Mouse (Mus musculus) layer of hippocampus, adult 18-20 months (tissue): Measurements from ENCODE around the gene Zfp704. TPM values are rescaled to one million over a fixed set of nuclear protein-coding genes. Genes with fewer than 3 reads are reported as not detected.

Source experiments
- DNase-seq, 2 experiments: peaks; one replicate each; pipeline ENCODE4 v3.0.0; 2022; ENCODE audit warnings: low spot score in 2 of 2
- total RNA-seq, 2 experiments: library from RNA; stranded (reverse); gene quantifications; 2 replicates each; pipeline ENCODE4 v1.2.3; 2021

The Zfp704 gene
- total RNA-seq, 2 experiments from 2014 or later: 29.1 to 29.3 TPM

DNA sequence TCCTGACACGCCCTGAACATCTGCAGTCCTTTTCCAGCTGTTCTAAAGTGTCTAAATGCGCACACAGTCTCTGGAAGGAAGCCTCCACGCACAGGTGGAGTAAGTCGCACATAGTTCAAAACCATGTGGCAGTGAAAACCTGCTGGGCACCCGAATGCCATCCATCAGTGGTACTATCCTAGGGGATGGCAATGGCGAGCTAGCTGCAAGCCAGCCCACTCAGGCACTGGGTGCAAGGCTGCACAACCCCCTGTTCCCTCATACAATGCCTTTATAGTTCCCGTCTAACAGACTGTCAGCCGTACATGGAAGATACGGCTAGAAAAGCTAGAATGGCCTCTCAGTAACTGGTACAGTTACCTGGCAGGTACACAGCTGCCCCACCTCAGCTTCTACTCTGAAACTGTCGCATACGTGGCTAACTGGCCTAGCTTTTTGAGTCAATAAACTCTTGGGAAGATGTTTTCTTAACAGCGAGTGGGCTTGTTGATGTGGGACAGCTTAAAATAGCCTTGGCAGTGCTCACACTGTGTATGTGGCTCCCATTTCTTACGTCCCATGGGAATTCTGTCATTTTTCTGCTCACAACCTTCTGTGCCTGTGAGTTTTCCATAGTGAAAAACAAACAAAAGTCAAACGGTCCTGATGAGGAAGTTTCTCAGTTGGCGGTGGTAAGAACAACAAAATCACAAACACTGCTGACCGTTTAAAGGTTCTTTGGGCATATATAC, 176.9 kb downstream of the Zfp704 start:
- DNase-seq: no peak

DNA sequence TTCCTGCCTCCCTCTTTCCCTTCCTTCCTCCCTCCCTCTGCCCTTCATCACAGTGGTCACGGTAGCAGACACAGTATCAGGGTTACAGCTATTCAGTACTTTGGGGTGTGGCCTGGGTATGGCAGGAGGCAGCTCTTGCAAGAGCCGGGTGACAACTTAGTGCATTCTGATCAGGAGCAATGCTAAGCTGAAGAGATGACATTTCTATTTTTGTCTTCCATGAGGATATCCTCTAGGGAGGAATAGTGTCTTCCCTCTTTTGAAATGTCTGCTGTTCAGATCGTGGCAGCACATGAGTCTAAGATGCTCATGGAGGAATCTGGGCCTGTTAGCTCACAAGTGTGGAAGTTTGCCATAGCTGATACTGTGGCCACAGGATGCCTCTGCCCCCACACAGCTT, 177.7 kb downstream of the Zfp704 start:
- no peak for DNase-seq

GRCm38 (mm10) chr3:9429946-9430345, 179.9 kb downstream of the Zfp704 start:
- DNase-seq: no peak

DNA sequence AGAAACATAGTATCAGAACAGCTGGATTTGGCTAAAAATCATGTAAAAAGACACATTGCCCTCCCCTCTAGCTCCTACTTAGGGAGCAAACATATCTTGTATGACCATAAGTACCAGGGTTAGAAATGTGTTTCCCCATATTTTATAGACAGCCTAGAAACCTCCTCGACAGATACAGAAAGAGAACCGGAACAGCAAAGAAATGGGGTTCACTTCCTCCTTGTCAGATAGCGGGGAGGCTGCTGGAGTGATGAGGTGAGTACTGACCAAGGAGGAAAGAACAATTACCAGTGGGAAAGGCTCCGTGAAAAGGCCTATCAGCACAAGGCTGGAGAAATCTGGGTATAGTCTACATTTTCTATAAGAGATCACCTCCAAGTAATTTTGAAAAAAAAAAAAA, 182.1 kb downstream of the Zfp704 start:
- DNase-seq: no peak

GRCm38 (mm10) chr3:9425661-9426060, 184.2 kb downstream of the Zfp704 start:
- no peak for DNase-seq

DNA sequence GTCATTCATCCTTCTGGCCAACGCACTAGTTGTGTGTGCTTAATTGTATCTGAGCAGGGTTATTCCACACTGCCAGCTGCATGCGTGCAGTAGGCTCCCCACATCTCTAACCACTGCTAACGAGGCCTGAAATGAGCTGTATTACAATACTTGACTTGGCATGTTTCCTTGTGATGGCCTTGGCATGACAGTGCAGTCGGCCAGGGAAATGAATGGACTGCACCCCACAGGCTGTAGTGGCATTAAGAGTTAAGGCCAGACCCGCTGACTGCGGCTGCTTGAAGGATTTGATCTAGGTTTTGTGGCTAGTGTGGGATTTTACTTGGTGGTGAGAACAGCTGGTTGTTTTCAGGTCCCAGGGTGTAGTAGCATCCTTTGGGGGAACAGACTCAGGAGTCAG, 185.2 kb downstream of the Zfp704 start:
- DNase-seq: no peak

GRCm38 (mm10) chr3:9423669-9424068, 186.2 kb downstream of the Zfp704 start:
- peak in 1 of 2 experiments; percentile 16 for DNase-seq

GRCm38 (mm10) chr3:9408896-9409295, 201.0 kb downstream of the Zfp704 start:
- DNase-seq: no peak

GRCm38 (mm10) chr3:9407801-9408200, 202.1 kb downstream of the Zfp704 start:
- DNase-seq: no peak

GRCm38 (mm10) chr3:9407119-9407546, 202.8 kb downstream of the Zfp704 start:
- peak; percentile 16 to 53 for DNase-seq

DNA sequence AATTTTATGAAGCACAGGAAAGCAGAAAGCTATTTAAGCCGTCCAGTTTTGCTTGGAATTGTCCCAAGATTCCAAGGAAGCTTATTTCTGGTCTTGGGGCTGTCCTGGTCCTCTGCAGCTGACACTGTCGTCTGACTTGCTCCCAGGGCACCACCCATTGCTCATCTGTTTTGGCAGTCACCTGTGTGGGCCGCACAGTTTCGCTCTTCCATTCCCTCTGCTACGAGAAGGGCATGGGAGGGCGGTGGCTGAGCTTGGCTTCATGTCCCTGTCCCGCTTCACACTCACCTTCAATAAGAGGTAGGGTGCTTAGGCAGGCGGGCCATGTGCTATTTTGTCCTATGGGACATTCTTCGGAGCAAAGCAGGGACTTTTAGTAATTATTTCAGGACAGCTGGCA, 204.5 kb downstream of the Zfp704 start:
- no peak for DNase-seq

GRCm38 (mm10) chr3:9403255-9404050, 206.4 kb downstream of the Zfp704 start:
- no peak for DNase-seq

- DNase-seq: no peak
Observed at GRCm38 (mm10) chr3:9402836-9403235, 207.0 kb downstream of the Zfp704 start.

GRCm38 (mm10) chr3:9402345-9402744, 207.5 kb downstream of the Zfp704 start:
- DNase-seq: no peak

GRCm38 (mm10) chr3:9401685-9402084, 208.2 kb downstream of the Zfp704 start:
- DNase-seq: no peak

- DNase-seq: no peak
Observed at GRCm38 (mm10) chr3:9400886-9401221, 209.0 kb downstream of the Zfp704 start.

DNA sequence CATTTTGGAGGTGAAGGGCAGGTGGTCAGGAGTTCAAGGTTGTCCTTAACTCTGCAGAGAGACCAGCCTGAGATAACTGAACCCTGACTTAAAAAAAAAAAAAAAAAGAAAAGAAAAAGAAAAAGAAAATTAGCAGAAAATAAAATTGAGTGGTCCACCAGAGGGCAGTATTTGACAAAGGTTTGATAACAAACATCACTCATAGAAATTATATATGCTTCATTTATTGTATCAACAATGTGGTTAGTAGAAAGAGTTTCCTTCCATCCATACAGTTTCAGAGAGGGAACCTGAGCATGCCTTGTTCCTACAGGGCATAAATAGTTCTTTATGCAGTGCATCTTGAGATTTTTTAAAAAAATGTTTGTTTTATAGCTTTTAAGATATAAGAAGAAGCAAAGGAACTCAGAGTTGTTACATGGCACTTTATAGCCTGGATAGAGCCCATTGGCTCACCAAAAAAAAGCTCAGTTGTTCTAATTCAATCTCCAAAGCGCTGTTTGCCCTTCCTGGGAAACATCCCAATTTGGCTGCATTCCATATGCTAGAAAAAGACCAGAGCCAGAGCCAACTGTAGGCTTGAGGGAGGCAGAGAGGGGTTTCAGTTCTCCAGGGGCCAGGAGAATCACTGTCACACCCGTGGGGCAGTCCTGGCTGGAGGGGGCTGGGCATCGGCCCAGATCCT, 209.5 kb downstream of the Zfp704 start:
- peak; percentile 24 to 62 for DNase-seq

GRCm38 (mm10) chr3:9398271-9398670, 211.6 kb downstream of the Zfp704 start:
- DNase-seq: no peak
